Mouse (Mus musculus) limb, embryonic 11.5 days (tissue): ENCODE results near the gene Scrn2. TPM values are rescaled to one million over a fixed set of nuclear protein-coding genes. Genes with fewer than 3 reads are reported as not detected.
A peak's percentile ranks its signal among the peaks of the same experiment; 100 is the strongest.

Experiments
- ATAC-seq: fragments of 200-750 bp; cut with Nextera tagmentation; 2 replicates; pipeline ENCODE4 v1.8.0; 2017; ENCODE audit warnings: low read depth; ENCODE audit not compliant: insufficient number of reproducible peaks, low FRiP score, low TSS enrichment
- DNase-seq: peaks from one replicate; pipeline ENCODE4 v3.0.0-alpha.2; 2015; ENCODE audit warnings: low spot score
- H3K27ac ChIP-seq: fragments of 300-500 bp; sonication (generic); replicated peaks from 2 replicates; pipeline ENCODE4 v1.5.1; 2014; ENCODE audit warnings: low read depth, mild to moderate bottlenecking, low read length
- H3K27me3 ChIP-seq: fragments of 300-500 bp; sonication (generic); 2 replicates; pipeline ENCODE4 v1.6.1; 2014; ENCODE audit warnings: mild to moderate bottlenecking, low read length, mixed read lengths; ENCODE audit not compliant: control insufficient read depth, insufficient read depth
- H3K36me3 ChIP-seq: fragments of 300-500 bp; sonication (generic); 2 replicates; pipeline ENCODE4 v1.6.1; 2014; ENCODE audit warnings: mild to moderate bottlenecking, low read length, moderate library complexity, mixed read lengths; ENCODE audit not compliant: control insufficient read depth, insufficient read depth
- H3K4me1 ChIP-seq: fragments of 300-500 bp; sonication (generic); 2 replicates; pipeline ENCODE4 v1.6.1; 2014; ENCODE audit warnings: low read length, mixed read lengths; ENCODE audit not compliant: control insufficient read depth, insufficient read depth
- H3K4me2 ChIP-seq: fragments of 300-500 bp; sonication (generic); 2 replicates; pipeline ENCODE4 v1.6.1; 2014; ENCODE audit warnings: low read depth, mild to moderate bottlenecking, moderate library complexity; ENCODE audit not compliant: severe bottlenecking
- H3K4me3 ChIP-seq: fragments of 300-500 bp; sonication (generic); 2 replicates; pipeline ENCODE4 v1.5.1; 2014; ENCODE audit warnings: low read depth, low read length
- H3K9ac ChIP-seq: fragments of 300-500 bp; sonication (generic); 2 replicates; pipeline ENCODE4 v1.6.1; 2014; ENCODE audit warnings: mild to moderate bottlenecking, low read length
- H3K9me3 ChIP-seq: fragments of 300-500 bp; sonication (generic); 2 replicates; pipeline ENCODE4 v1.6.1; 2016; ENCODE audit warnings: low read length; ENCODE audit not compliant: control insufficient read depth
- WGBS: fragments of 180-500 bp; shearing (Covaris S2); extraction: QIAGEN DNeasy Blood & Tissue Kit; methylation state at CpG from one replicate; pipeline ENCODE4 v1.1.7; 2014; 5-methylcytosine and 5-hydroxymethylcytosine counted together
- polyA plus RNA-seq: library from polyadenylated mRNA; unstranded; fragments of >200 nt; fragmentation: Nextera tagmentation; extraction: Ambion mirVana; gene quantifications from 2 replicates; pipeline ENCODE4 v1.2.1, GENCODE M21; 2014

Scrn2 gene
- polyA plus RNA-seq, 1 experiment from 2014 or later, result 34.4 TPM

DNA sequence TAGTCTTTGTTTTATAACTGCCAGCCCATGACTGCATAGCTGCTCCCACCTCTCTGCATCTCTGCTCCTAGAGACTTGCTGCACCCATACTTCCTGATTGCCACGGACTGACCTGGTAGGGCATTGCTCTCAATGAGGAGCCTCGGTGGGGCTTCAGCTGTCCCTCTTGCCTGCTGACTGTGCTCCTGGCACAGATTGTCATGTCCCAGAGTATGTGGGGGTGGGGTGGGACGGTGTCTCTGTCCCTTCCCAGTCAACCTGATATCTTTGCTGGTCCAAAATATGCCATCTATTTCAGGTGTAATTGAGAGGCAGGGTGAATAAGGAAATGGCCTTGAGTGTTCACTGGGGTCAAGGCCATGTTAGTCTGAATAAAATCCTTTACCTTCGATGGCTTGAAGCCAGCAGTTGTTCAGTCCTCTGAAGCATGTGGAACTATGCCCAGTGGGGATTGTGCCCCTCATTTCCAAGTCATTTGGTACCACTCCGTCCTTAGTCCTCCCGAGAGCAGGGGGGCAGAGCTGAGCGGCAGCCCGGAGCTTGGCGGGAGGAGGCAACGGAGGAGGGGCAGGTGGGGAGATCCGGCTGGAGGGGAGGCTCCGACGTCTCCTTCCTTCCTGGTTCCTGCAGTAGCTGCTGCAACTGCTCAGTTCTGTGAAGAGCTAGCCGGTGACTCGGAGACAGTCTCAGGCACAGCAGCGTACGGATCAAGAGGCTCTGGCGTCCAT lies 20.6 kb downstream of the Scrn2 start, which contains the start of gene Osbpl7:
TSS of gene Osbpl7 (plus strand) at position 413 of the 728 bp plus-strand sequence.
- Histone ChIP-seq H3K36me3 (peaks cover 5% of the 10 kb centered on the region), H3K9me3 (no peaks in the 10 kb centered on the region), H3K27ac (no peak within 1 kb of the TSS), H3K9ac (peak within 1 kb of the TSS; percentile 74), H3K4me2 (peak within 1 kb of the TSS; percentile 93), H3K4me1 (peaks cover 11% of the 10 kb centered on the region), H3K4me3 (peak within 1 kb of the TSS; percentile 65), H3K27me3 (no peaks in the 10 kb centered on the region)
- 8% methylated on average over 18 of the region's 18 CpGs for WGBS
- peak; percentile 80 for DNase-seq
- peak; percentile 72; the same call in 1 of the 2 replicates for ATAC-seq

DNA sequence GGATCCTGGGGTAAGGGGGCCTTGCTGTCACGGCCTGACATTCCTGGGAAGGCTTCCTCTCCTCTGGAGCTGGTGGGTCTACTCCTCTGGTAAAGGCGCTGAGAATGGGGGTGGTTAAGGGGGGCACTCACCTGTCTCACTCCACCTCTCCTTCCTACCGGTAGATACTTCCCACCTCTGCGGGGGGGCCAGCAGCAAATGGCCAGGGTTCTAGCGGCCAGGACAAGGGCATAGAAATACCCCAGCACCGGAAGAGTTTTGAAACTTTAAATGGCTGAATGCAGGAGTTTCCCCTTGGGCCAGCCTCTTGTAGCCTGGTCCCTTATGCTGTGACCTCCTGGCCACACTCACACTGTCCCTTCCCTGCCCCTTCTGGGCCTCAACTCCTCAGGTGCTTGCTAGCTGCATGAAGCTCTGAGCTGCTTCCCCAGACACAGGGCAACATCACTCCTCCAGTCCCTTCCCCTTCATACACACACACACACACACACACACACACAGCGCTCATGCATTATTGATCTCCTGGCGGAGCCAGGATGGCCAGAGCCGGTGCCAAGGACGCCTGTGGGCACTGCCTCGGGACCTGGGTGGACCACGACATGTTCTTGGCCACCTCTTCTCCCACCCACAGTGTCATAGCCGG lies 21.3 kb downstream of the Scrn2 start:
- Histone ChIP-seq H3K27ac (no peak overlapping the region), H3K9me3 (no peaks in the 10 kb centered on the region), H3K36me3 (peaks cover 2% of the 10 kb centered on the region), H3K9ac (peak overlapping the region; percentile 74), H3K27me3 (no peaks in the 10 kb centered on the region), H3K4me3 (peak overlapping the region; percentile 65), H3K4me1 (peaks cover 11% of the 10 kb centered on the region), H3K4me2 (peak overlapping the region; percentile 93)
- WGBS, result 31% methylated on average over 13 of the region's 13 CpGs
- 0 out of 2 replicates have a peak, but pooled peaks have one; percentile 25 for ATAC-seq
- no peak for DNase-seq

DNA sequence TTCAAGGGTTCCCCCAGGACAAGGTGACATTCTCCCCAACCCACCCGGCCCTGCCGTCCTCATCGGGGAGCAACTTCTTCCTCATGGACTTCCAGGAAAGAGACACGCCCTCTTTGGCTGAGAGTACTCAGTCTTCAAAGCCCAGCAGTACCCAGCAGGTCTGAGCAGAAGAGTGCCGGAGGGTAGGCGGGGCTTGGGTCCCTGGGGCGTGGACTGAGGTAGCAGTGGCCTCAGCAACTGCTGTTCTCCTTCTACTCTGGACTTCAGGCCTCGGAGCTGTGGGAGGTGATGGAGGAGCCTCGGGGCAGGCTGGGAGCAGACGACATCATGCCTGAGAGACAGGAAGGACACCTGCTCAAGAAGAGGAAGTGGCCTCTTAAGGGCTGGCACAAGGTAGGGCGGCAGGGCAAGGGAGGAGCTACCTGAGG lies 22.5 kb downstream of the Scrn2 start:
- DNase-seq (no peak), ATAC-seq (no peak)
- Histone ChIP-seq H3K4me2 (peak overlapping the region; percentile 4; the same call in 1 of the 2 replicates), H3K36me3 (peaks cover 3% of the 10 kb centered on the region), H3K27ac (no peak overlapping the region), H3K9me3 (no peaks in the 10 kb centered on the region), H3K9ac (no peak overlapping the region), H3K4me3 (no peak overlapping the region), H3K27me3 (no peaks in the 10 kb centered on the region), H3K4me1 (peaks cover 11% of the 10 kb centered on the region)
- WGBS, result 22% methylated on average over 11 of the region's 11 CpGs

DNA sequence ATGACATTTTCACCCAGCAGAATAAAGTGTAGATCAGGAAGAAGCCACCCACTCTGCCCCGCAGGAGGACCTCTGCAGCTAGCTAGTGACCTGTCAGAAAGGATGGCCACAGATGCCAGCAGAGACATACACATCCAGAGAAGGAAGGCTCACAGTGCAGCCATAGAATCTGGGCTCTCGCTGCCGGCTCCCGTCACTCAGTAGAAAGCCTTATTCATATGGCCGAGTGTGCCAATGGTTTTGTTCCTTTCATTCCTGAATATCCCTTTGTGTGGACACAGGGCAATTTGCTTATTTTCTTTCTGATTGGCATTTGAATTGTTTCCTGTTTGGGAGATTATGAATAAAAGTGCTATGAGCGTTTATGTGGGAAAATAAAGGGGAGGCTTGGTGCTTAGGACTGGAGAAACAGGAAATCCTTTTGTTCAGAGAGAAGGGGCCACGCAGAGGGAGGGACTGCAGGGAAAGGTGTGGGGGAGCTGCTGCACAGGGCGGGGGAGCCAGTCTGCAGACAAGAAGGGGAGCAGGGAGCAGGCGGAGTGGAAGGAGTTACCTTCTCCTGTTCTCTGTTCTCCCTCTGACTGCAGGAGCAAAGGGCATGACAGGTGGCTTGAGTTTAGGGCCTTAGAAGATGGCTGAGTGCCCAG lies 33.7 kb downstream of the Scrn2 start:
- no peak for ATAC-seq
- H3K4me3 ChIP-seq, result no peak overlapping the region
- no peak for DNase-seq
- peaks cover 2% of the 10 kb centered on the region; the same call in 1 of the 2 replicates for H3K36me3 ChIP-seq
- no peak overlapping the region for H3K9ac ChIP-seq
- 76% methylated on average over 9 of the region's 9 CpGs for WGBS
- no peaks in the 10 kb centered on the region for H3K4me1 ChIP-seq
- no peaks in the 10 kb centered on the region for H3K27me3 ChIP-seq
- H3K4me2 ChIP-seq, result no peak overlapping the region
- no peaks in the 10 kb centered on the region for H3K9me3 ChIP-seq
- no peak overlapping the region; the same call in 1 of the 2 replicates for H3K27ac ChIP-seq

DNA sequence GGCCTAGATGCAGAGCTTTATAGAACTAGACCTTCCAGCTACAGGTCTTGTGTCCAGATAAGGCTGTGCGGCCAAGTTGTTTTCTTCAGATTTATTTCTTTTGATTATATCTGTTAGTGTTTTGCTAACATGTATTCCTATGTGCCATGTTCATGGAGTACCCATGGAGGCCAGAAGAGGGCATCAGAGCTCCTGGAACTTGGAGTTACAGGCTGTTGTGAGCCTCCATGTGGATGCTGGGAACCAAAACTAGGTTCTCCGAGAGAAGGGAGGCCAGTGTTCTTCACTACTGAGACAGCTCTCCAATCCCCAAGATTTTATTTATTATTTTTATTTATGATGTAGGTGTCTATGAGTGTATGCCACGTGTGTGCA lies 34.2 kb downstream of the Scrn2 start:
- H3K4me1 ChIP-seq, result no peaks in the 10 kb centered on the region
- H3K9ac ChIP-seq, result no peak overlapping the region
- ATAC-seq, result no peak
- H3K27me3 ChIP-seq, result no peaks in the 10 kb centered on the region
- H3K4me2 ChIP-seq, result no peak overlapping the region
- peaks cover 2% of the 10 kb centered on the region; the same call in 1 of the 2 replicates for H3K36me3 ChIP-seq
- no peak overlapping the region for H3K4me3 ChIP-seq
- no peaks in the 10 kb centered on the region for H3K9me3 ChIP-seq
- DNase-seq, result no peak
- no peak overlapping the region for H3K27ac ChIP-seq
- 90% methylated on average over 3 of the region's 3 CpGs for WGBS

DNA sequence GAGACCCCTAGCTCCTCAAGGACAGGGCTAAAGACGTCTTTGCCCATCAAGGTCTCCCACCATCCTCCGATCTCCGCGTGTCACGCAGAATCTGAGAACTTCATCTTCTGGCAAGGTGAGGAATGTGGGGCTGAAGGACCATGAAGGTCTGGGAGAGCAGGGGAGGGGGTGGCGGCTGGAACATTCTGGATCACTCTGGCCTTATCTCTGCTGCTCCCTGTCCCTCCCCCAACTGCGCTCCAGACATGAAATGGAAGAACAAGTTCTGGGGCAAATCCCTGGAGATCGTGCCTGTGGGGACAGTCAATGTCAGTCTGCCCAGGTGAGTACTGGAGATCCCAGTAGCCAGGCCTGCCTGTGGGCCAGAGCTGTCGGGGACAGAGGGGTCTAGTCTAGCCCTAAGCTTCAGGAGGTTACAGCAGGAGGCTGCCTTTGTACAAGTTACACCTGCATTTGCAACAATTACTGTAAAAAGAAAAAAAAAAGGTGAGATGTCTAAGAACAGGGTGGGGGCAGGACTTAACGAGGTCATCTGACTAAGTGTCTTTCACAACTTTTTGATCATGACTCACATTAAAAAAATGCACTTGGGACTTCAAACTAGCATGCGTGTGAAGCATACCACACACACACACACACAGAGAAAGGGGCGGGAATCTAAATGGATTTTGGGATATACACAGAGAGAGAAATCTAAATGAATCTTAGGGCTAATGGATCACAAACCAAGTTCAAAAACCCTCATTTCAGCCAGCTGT lies 36.0 kb downstream of the Scrn2 start:
- WGBS, result 85% methylated on average over 12 of the region's 12 CpGs
- ATAC-seq, result no peak
- Histone ChIP-seq H3K4me1 (no peaks in the 10 kb centered on the region), H3K4me2 (no peak overlapping the region), H3K4me3 (no peak overlapping the region), H3K36me3 (no peaks in the 10 kb centered on the region; the same call in 1 of the 2 replicates), H3K9me3 (no peaks in the 10 kb centered on the region), H3K27me3 (no peaks in the 10 kb centered on the region), H3K9ac (no peak overlapping the region), H3K27ac (no peak overlapping the region)
- DNase-seq, result no peak

DNA sequence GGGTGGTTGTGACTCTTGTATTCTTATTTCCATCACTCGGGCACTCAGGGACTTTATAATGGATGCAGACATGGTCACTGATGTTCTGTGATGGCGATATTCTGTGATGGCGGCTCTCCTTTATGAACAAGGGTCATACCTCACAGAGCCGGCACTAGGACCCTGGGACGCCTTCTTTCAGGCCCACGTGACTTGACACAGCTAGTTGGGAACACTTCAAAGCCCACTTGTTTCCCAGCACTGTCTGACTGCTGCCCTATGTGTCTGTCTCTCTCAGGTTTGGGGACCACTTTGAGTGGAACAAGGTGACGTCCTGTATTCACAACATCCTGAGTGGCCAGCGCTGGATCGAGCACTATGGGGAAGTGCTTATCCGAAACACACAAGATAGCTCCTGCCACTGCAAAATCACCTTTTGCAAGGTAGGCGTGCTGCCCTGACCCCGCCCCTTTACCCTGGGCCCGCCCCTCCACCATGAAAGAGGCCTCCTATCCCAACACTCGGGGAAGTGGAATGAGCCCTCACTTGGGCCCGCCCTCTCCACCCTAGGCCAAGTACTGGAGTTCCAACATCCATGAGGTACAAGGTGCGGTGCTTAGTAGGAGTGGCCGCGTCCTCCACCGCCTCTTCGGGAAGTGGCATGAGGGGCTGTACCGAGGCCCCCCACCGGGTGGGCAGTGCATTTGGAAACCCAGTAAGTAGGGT lies 37.1 kb downstream of the Scrn2 start:
- H3K4me1 ChIP-seq, result no peaks in the 10 kb centered on the region
- no peak overlapping the region for H3K4me3 ChIP-seq
- H3K4me2 ChIP-seq, result no peak overlapping the region
- no peaks in the 10 kb centered on the region for H3K27me3 ChIP-seq
- H3K9me3 ChIP-seq, result no peaks in the 10 kb centered on the region
- H3K36me3 ChIP-seq, result no peaks in the 10 kb centered on the region; the same call in 1 of the 2 replicates
- DNase-seq, result peak; percentile 35
- ATAC-seq, result no peak
- WGBS, result 40% methylated on average over 22 of the region's 22 CpGs
- no peak overlapping the region for H3K27ac ChIP-seq
- H3K9ac ChIP-seq, result no peak overlapping the region
